Mouse (Mus musculus) layer of hippocampus, adult 8-10 months (tissue): Measurements from ENCODE around the gene Ngfr. TPM values are rescaled to one million over a fixed set of nuclear protein-coding genes. Genes with fewer than 3 reads are reported as not detected.
"Not testable (repeated sequence)": the region's sequence is repeated elsewhere in the genome, so short reads cannot be mapped to it uniquely, and the experiment has no call there.

Experiments
- DNase-seq, 2 experiments: peaks; one replicate each; pipeline ENCODE4 v3.0.0; 2022; ENCODE audit warnings: low spot score in 2 of 2
- total RNA-seq, 4 experiments: library from RNA; stranded (reverse); gene quantifications; 2 replicates each; pipeline ENCODE4 v1.2.4; 2022

Gene Ngfr
- 1 to 10 TPM; 1.9 to 2.8 (median 2.3) TPM for total RNA-seq

- peak in 1 of 2 experiments; percentile 34 for DNase-seq
Observed at GRCm38 (mm10) chr11:95587423-95587951, at the start of gene Ngfr. Gene Ngfr, minus strand, starts transcription at chr11:95587735.

GRCm38 (mm10) chr11:95635030-95635429 is 47.5 kb upstream of the Ngfr start:
- DNase-seq: no peak

- no peak for DNase-seq
Observed at GRCm38 (mm10) chr11:95633512-95634000, 46.0 kb upstream of the Ngfr start.

GRCm38 (mm10) chr11:95632474-95632873 is 44.9 kb upstream of the Ngfr start:
- DNase-seq: peak; percentile 43 to 75

- DNase-seq: no peak
Observed at GRCm38 (mm10) chr11:95631301-95631700, 43.8 kb upstream of the Ngfr start.

GRCm38 (mm10) chr11:95630558-95630957 is 43.0 kb upstream of the Ngfr start:
- DNase-seq: no peak

- DNase-seq: no peak
Observed at GRCm38 (mm10) chr11:95622426-95622825, 34.9 kb upstream of the Ngfr start.

- no peak for DNase-seq
Observed at GRCm38 (mm10) chr11:95621541-95622130, 34.1 kb upstream of the Ngfr start.

- no peak for DNase-seq
Observed at GRCm38 (mm10) chr11:95621010-95621409, 33.5 kb upstream of the Ngfr start.

- DNase-seq: no peak
Observed at GRCm38 (mm10) chr11:95619886-95620444, 32.4 kb upstream of the Ngfr start.

GRCm38 (mm10) chr11:95619081-95619480 is 31.5 kb upstream of the Ngfr start:
- DNase-seq: no peak

- DNase-seq: peak; percentile 37 to 47
Observed at GRCm38 (mm10) chr11:95617785-95618465, 30.4 kb upstream of the Ngfr start.

GRCm38 (mm10) chr11:95614739-95615138 is 27.2 kb upstream of the Ngfr start:
- DNase-seq: no peak

GRCm38 (mm10) chr11:95611283-95611682 is 23.7 kb upstream of the Ngfr start:
- DNase-seq: no peak

GRCm38 (mm10) chr11:95610391-95610902 is 22.9 kb upstream of the Ngfr start:
- no peak for DNase-seq

GRCm38 (mm10) chr11:95609924-95610323 is 22.4 kb upstream of the Ngfr start:
- no peak for DNase-seq

GRCm38 (mm10) chr11:95607286-95607685 is 19.8 kb upstream of the Ngfr start:
- not testable (repeated sequence) for DNase-seq

- no peak for DNase-seq
Observed at GRCm38 (mm10) chr11:95598214-95599062, 10.9 kb upstream of the Ngfr start.

- DNase-seq: no peak
Observed at GRCm38 (mm10) chr11:95597741-95598140, 10.2 kb upstream of the Ngfr start.

- no peak for DNase-seq
Observed at GRCm38 (mm10) chr11:95596704-95597103, 9.2 kb upstream of the Ngfr start.

- no peak for DNase-seq
Observed at GRCm38 (mm10) chr11:95596150-95596515, 8.6 kb upstream of the Ngfr start.
